Mouse (Mus musculus): ENCODE measurements around the gene Pcyox1.

GRCm38 (mm10) chr6:86394078-86394720 lies 2.8 kb downstream of the Pcyox1 start:
- TF ChIP-seq GATA1 (IDR thresholded peaks at IDR 0.05; ENCODE audit: low read length) (no peak), TAL1 (IDR thresholded peaks at IDR 0.05; ENCODE audit: low read length) (no peak)

Data from erythroblast, embryonic 14.5 days (primary cell).